Mouse (Mus musculus): Measurements from ENCODE around the gene Ccdc62.
A peak's percentile ranks its signal among the peaks of the same experiment; 100 is the strongest.

Gene Ccdc62

GRCm38 (mm10) chr5:124001274-124001673 lies 70.8 kb downstream of the Ccdc62 start:
- no peak for DNase-seq (ENCODE audit: low spot score in 2 of 2)

- peak in 1 of 2 experiments; percentile 70 for DNase-seq (ENCODE audit: low spot score in 2 of 2)
Measured at GRCm38 (mm10) chr5:124002876-124003275, 72.4 kb downstream of the Ccdc62 start.

- no peak for DNase-seq (ENCODE audit: low spot score in 2 of 2)
Measured at GRCm38 (mm10) chr5:124003375-124003774, 72.9 kb downstream of the Ccdc62 start.

GRCm38 (mm10) chr5:124004356-124005150 lies 74.1 kb downstream of the Ccdc62 start:
- no peak for DNase-seq (ENCODE audit: low spot score in 2 of 2)

- DNase-seq (ENCODE audit: low spot score in 2 of 2) = no peak
Measured at GRCm38 (mm10) chr5:124005151-124005500, 74.6 kb downstream of the Ccdc62 start.

GRCm38 (mm10) chr5:124005591-124005990 lies 75.1 kb downstream of the Ccdc62 start:
- no peak for DNase-seq (ENCODE audit: low spot score in 2 of 2)

GRCm38 (mm10) chr5:124006082-124006873 lies 75.8 kb downstream of the Ccdc62 start:
- no peak for DNase-seq (ENCODE audit: low spot score in 2 of 2)

GRCm38 (mm10) chr5:124006891-124007491 lies 76.5 kb downstream of the Ccdc62 start:
- no peak for DNase-seq (ENCODE audit: low spot score in 2 of 2)

- no peak for DNase-seq (ENCODE audit: low spot score in 2 of 2)
Measured at GRCm38 (mm10) chr5:124010077-124010476, 79.6 kb downstream of the Ccdc62 start.

GRCm38 (mm10) chr5:124010910-124011655 lies 80.6 kb downstream of the Ccdc62 start:
- DNase-seq (ENCODE audit: low spot score in 2 of 2) = no peak

GRCm38 (mm10) chr5:124011927-124012326 lies 81.4 kb downstream of the Ccdc62 start:
- DNase-seq (ENCODE audit: low spot score in 2 of 2) = no peak

GRCm38 (mm10) chr5:124012885-124013284 lies 82.4 kb downstream of the Ccdc62 start:
- no peak for DNase-seq (ENCODE audit: low spot score in 2 of 2)

GRCm38 (mm10) chr5:124013747-124014146 lies 83.3 kb downstream of the Ccdc62 start:
- no peak for DNase-seq (ENCODE audit: low spot score in 2 of 2)

GRCm38 (mm10) chr5:124014180-124014579 lies 83.7 kb downstream of the Ccdc62 start:
- no peak for DNase-seq (ENCODE audit: low spot score in 2 of 2)

- DNase-seq (ENCODE audit: low spot score in 2 of 2) = no peak
Measured at GRCm38 (mm10) chr5:124014791-124015251, 84.3 kb downstream of the Ccdc62 start.

GRCm38 (mm10) chr5:124015727-124016126 lies 85.2 kb downstream of the Ccdc62 start:
- no peak for DNase-seq (ENCODE audit: low spot score in 2 of 2)

- no peak for DNase-seq (ENCODE audit: low spot score in 2 of 2)
Measured at GRCm38 (mm10) chr5:124016291-124016821, 85.9 kb downstream of the Ccdc62 start.

GRCm38 (mm10) chr5:124017941-124018340 lies 87.5 kb downstream of the Ccdc62 start:
- no peak for DNase-seq (ENCODE audit: low spot score in 2 of 2)

- DNase-seq (ENCODE audit: low spot score in 2 of 2) = no peak
Measured at GRCm38 (mm10) chr5:124018651-124019050, 88.2 kb downstream of the Ccdc62 start.

Measured in cerebellum, postnatal 4 days (tissue).